Mouse (Mus musculus): Measurements from ENCODE around the gene Chrna3.

The Chrna3 gene

DNA sequence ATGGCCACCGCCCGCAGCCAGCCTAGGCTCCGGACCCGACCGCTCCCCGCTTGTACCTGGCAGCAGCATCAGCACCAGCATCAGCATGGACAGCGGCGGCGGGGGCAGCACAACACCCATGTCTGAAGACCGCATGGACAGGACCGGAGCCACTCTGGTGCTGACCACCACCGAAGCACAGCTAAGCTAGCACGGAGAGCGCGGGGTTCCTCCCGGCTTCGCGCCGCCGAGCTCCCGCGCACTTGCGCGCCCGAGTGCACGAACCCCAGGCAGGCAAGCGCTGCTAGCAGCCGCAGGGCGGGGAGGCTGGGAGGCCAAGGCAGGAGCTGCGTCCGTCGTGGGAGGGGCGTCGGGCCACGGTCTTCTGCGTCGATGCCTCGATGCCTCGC lies at the start of gene Chrna3:
Gene Chrna3 (minus strand): TSS at position 288 of the 389 bp plus-strand sequence.
- DNase-seq = no peak

GRCm38 (mm10) chr9:55067965-55068265 lies 41.6 kb upstream of the Chrna3 start:
- DNase-seq = no peak

- DNase-seq = peak; percentile 22
Observed at GRCm38 (mm10) chr9:55067260-55067964, 41.0 kb upstream of the Chrna3 start.

DNA sequence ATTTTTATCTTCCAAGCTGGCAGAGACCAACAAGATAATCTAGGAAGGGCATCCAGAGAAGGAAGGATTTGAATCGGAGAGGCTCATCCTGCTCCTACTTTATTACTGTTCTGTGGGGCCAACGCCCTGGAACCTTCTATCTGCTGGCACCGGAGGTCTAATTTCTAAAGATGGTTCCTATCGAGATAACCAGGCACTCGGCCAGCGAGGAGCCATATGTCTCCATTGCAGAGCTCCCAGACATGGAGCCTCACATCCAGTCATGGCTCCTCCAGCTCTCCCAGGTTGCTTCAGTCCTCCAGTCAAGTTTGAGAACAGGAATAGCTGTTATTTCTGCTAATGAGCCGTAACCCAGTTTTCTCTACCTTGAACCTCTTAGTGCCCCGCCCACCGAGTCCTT lies 38.9 kb upstream of the Chrna3 start:
- DNase-seq = no peak

DNA sequence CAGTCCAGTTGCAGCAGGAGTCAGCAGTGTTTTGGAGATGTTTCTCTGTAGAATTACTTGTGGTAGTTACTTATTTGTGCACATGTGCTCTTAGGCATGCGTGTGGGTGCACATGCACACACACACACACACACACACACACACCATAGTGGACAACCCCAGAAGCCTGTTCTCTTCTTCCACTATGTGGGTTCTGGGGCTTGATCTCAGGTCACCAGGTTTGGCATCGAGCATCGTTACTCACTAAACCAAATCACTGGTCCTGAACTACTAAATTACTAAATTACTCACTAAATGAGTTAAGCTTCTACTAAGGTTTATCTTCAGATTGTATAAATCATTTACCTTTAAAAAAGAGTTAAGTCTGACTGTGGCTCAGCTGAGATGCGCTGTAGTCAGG lies 31.7 kb upstream of the Chrna3 start:
- no peak for DNase-seq

DNA sequence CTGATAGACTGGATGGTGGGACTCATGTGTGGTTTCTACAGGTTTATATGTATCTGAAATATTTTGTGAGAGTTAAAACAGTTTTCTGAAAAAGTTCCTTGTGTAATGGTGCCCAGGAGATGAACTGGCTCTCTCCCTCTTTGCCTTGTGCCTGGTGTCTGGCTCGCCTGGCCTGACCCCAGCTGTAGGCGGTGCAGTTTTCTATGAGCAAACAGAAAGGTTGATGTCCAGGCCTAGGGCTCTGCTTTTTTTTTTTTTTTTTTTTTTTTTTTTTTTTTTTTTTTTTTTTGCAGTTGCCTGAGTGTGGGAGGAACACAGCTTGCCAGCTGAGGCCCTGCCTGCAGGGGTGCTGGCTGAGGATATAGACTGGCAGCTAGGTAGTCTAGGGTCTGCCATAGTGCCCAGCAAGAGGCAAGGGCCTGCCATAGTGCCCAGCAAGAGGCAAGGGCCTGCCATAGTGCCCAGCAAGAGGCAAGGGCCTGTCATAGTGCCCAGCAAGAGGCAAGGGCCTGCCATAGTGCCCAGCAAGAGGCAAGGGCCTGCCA lies 29.1 kb upstream of the Chrna3 start:
- DNase-seq = no peak

GRCm38 (mm10) chr9:55048211-55048880 lies 22.0 kb upstream of the Chrna3 start, which contains the start of gene Chrnb4:
Chrnb4 (minus strand) TSS chr9:55048779.
- no peak for DNase-seq

DNA sequence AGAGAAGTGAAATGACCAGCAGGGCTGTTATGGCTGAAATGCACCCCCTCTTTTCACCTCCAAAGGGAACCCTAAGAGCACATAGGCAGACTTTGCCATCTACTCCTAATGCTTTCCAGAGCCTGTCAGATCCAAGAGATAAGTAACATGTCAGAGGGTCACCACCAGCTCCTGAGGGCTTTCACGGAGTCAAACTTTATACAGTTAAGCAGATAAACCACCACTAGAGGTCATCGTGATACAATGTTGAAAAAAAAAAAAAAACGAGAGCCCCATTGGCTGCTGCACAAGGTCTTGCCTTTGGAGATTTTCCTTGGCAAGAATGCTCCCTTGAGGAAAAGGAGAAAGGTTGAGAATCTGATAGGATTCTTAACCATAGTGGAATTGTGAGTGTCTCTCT lies 20.4 kb upstream of the Chrna3 start:
- no peak for DNase-seq

DNA sequence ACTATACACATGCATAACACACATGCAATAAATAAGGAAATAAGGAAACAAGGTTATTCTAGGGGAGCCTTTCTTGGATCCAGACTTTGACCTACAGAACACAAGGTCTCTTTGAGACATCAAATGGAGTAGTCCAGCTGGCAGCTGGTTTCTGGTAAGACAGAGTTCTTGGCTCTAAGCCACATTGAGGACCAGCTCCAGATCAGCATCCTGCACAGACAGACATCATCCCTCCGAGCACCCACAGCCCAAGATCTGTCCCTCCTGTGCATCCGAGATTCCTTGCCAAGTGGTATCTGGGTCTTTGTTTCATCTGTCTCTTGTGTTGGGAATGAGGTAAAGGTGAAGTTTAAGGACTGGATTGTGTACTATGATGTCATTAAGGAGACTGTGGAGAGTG lies 18.6 kb upstream of the Chrna3 start:
- no peak for DNase-seq

DNA sequence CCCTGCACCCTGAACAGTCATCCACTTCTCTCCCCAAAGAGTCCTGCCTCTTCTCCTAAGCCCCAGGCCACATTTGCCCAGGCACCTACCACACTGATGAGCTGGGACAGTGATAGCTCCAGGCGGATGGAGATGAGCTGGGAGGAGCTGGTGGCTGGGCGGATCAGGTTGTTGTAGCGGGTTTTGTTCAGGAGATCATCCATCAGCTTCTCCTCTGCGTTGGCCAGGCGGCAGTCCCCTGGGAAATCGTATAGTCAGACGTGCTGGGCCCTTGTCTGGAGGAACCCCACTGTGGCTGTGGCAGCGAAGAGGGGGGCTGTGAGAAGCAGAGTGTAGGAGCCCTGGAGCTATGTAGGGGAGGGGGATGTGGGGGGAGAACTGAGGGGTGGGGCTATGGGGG lies 17.3 kb upstream of the Chrna3 start:
- no peak for DNase-seq

DNA sequence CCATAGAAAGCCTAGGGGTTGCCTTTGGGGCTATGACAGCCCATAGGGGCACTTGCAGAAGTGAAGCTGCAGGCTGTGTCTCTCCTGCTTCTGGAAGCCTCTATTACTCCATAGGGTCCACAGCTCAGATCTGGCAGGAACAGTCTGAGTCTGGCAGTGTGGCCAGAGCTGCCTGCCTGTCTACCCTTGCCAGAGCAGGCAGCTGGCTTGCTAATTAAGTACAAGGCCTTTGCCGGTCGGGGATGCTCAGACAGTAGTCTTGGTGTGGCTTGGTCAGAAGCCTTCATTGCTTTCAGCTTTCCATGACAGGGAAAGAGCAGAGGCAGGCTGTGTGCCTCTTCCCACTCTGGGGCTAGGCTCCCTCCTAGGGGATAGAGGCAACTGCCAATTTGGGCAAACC lies 15.0 kb upstream of the Chrna3 start:
- DNase-seq = no peak

GRCm38 (mm10) chr9:55039983-55040382 lies 13.6 kb upstream of the Chrna3 start:
- no peak for DNase-seq

GRCm38 (mm10) chr9:55038948-55039347 lies 12.6 kb upstream of the Chrna3 start:
- no peak for DNase-seq

- DNase-seq = no peak
Observed at GRCm38 (mm10) chr9:55031435-55032167, 5.2 kb upstream of the Chrna3 start.

DNA sequence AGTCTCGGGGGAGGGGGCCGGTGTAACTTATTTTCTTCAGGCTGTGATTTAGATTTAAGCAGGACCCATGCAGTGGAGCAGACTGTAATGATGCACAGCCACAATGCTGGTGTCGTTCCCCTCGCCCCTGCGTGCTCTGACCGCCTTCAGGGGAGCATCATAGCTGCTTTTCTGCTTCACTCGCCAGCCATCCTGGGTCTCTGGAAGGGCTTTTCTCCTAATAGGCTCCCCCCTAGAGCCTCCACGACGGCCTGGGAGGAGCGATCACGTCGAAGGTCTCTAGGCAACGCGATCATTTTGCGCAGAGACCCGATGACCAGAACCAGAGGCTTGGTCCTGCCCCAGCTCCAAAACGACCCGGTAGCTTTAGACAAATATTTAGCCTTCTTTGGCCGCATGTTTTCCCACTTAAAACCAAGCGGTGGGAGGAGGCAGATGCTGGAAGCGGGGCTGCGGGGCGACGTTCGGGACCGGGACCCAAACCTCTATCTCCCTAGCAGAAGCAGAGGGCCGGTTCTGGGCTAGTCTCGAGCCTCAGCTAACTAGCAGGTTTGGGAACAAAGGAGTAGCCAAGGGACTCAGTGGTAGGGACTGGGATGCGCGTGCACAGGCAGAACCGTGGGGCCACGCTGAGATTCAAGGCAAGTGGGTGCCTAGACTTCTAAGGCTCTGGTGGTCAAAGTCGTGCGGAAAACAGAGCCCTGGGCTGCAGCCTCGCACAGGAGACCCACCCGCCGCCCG lies 658 bp downstream of the Chrna3 start:
- DNase-seq = no peak

- peak; percentile 36 for DNase-seq
Observed at GRCm38 (mm10) chr9:55023902-55024583, 2.3 kb downstream of the Chrna3 start.

DNA sequence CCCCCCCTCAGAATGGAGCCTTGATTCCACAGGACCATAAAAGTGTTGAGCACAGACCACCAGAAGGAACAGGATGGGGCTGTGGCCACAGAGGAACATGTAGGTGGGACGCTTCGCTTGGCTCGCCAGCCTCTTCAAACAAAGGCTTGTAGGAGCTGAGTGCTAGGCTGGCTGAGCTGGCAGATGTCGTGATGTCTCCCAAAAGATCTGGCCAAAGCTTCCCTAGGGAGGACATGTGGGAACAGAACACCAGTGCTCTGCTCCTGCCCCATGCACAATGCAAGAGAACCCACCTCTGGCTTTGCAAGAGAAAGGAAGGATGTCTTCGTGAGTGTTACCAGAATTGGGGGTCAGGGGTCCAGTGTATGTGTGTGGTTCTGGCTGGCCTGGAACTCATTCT lies 3.0 kb downstream of the Chrna3 start:
- no peak for DNase-seq

DNA sequence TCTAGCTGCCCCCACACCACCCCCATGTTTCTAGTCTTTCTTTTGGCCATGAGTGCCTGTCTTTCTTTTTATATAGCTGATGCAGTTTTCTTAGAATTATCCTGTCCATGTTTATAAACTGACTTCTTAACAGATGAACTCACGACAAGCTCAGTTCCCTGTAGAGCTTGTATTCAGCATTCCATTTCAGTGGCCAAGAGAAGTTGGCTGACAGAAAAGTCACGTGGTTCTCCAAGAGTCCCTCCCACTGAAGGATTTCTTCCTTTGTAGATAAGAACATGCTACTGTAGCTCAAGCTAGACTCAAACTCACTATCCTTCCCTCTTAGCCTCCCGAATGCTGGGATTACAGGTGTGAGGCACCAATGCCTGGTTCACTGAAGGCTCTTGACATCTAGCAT lies 9.4 kb downstream of the Chrna3 start:
- no peak for DNase-seq

- DNase-seq = no peak
Observed at GRCm38 (mm10) chr9:55010588-55011350, 15.6 kb downstream of the Chrna3 start.

DNA sequence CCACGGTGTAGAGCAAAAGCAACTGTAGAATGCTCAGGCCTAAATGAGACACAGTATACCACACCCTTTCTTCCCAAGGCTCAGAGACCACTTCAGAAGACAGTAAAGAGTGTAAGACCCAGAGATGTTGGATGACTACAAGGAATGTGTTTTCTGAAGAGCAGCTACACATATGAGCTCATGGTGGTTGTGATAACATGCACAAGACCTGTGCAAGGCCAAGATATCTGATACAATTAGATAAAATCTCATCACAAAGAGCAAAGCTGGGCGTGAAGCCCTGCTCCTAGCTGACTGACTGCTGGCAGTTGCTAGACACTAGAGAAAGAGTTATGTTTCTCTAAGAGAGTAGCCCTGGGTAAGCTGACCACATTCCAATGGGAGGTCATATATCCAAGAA lies 16.7 kb downstream of the Chrna3 start:
- DNase-seq = no peak

- DNase-seq = no peak
Observed at GRCm38 (mm10) chr9:55003609-55004008, 22.8 kb downstream of the Chrna3 start.

- DNase-seq = no peak
Observed at GRCm38 (mm10) chr9:54995645-54996044, 30.7 kb downstream of the Chrna3 start.
